Mouse (Mus musculus): ENCODE data around the gene B9d1. TPM values are rescaled to one million over a fixed set of nuclear protein-coding genes. Genes with fewer than 3 reads are reported as not detected.

The B9d1 gene
- polyA plus RNA-seq, 1 experiment from 2014 or later = 100 TPM

- H3K27me3 ChIP-seq = no peaks in the 10 kb centered on the region
- in situ Hi-C loops (cut with MboI; ENCODE audit: low pct_unique_long_range_greater_than_20kb) = no loop called here
- ATAC-seq (no peak), DNase-seq (ENCODE audit: low read depth, low spot score) (no peak)
- ChIA-PET POLR2A (no interaction called here), CTCF (no interaction called here)
- TF ChIP-seq CTCF (IDR thresholded peaks at IDR 0.05) = no peak
These were observed 15.1 kb upstream of the B9d1 start for GRCm38 (mm10) chr11:61489874-61490273.

GRCm38 (mm10) chr11:61490944-61491520 lies 13.9 kb upstream of the B9d1 start:
- CTCF ChIA-PET = interaction anchor here (1.4 kb wide), 1 partner anchor 14 kb away, joined by 5 read pairs; the partner anchor contains the start of gene B9d1
- POLR2A ChIA-PET = no interaction called here
- no peaks in the 10 kb centered on the region for H3K27me3 ChIP-seq
- ATAC-seq (no peak), DNase-seq (ENCODE audit: low read depth, low spot score) (no peak)
- in situ Hi-C loops (cut with MboI; ENCODE audit: low pct_unique_long_range_greater_than_20kb) = no loop called here
- TF ChIP-seq CTCF (IDR thresholded peaks at IDR 0.05) = no peak

GRCm38 (mm10) chr11:61492749-61493401 lies 12.1 kb upstream of the B9d1 start:
- in situ Hi-C loops (cut with MboI; ENCODE audit: low pct_unique_long_range_greater_than_20kb) = no loop called here
- ChIA-PET CTCF (interaction anchor here (0.9 to 3.2 kb wide), 3 partner anchors 12 to 75 kb away, joined by 4 to 19 read pairs (median 9); partner anchors contain the start of gene B9d1), POLR2A (interaction anchor here (0.9 kb wide), 1 partner anchor 12 kb away, joined by 3 read pairs; the partner anchor contains the start of gene B9d1)
- H3K27me3 ChIP-seq = no peaks in the 10 kb centered on the region
- no peak for ATAC-seq
- no peak for TF ChIP-seq CTCF (IDR thresholded peaks at IDR 0.05)
- no peak for DNase-seq (ENCODE audit: low read depth, low spot score)

- ChIA-PET POLR2A (interaction anchor here (0.9 to 1.0 kb wide), 2 partner anchors 11 to 58 kb away, joined by 3 read pairs; partner anchors contain the start of gene B9d1), CTCF (interaction anchor here (2.3 to 3.2 kb wide), 2 partner anchors 11 to 76 kb away, joined by 9 to 19 read pairs; partner anchors contain the start of gene B9d1)
- in situ Hi-C loops (cut with MboI; ENCODE audit: low pct_unique_long_range_greater_than_20kb) = no loop called here
- TF ChIP-seq CTCF (IDR thresholded peaks at IDR 0.05) = no peak
- ATAC-seq (peak; percentile 41), DNase-seq (ENCODE audit: low read depth, low spot score) (no peak)
- no peaks in the 10 kb centered on the region for H3K27me3 ChIP-seq
These were observed 11.3 kb upstream of the B9d1 start for GRCm38 (mm10) chr11:61493525-61494128.

- in situ Hi-C loops (cut with MboI; ENCODE audit: low pct_unique_long_range_greater_than_20kb) = no loop called here
- H3K27me3 ChIP-seq = no peaks in the 10 kb centered on the region
- DNase-seq (ENCODE audit: low read depth, low spot score) (peak; percentile 88), ATAC-seq (peak; percentile 85)
- ChIA-PET POLR2A (interaction anchor here (1.0 to 1.3 kb wide), 2 partner anchors 15 to 59 kb away, joined by 3 read pairs; no protein-coding TSS in a partner anchor), CTCF (interaction anchor here (0.6 to 3.2 kb wide), 4 partner anchors 10 to 114 kb away, joined by 3 to 19 read pairs (median 6); partner anchors contain the start of gene B9d1)
- TF ChIP-seq CTCF (IDR thresholded peaks at IDR 0.05) = no peak
These were observed 10.6 kb upstream of the B9d1 start, which contains the start of gene Mapk7 for GRCm38 (mm10) chr11:61494129-61494997. Gene Mapk7 (minus strand): TSS chr11:61494406.

- POLR2A ChIA-PET = interaction anchor here (1.3 kb wide), 1 partner anchor 16 kb away, joined by 3 read pairs; no protein-coding TSS in a partner anchor
- H3K27me3 ChIP-seq = no peaks in the 10 kb centered on the region
- TF ChIP-seq CTCF (IDR thresholded peaks at IDR 0.05) = no peak
These were observed 9.4 kb upstream of the B9d1 start for GRCm38 (mm10) chr11:61495528-61495927.

GRCm38 (mm10) chr11:61497490-61497889 lies 7.5 kb upstream of the B9d1 start:
- no peak for ATAC-seq
- DNase-seq (ENCODE audit: low read depth, low spot score) = no peak
- no peaks in the 10 kb centered on the region for H3K27me3 ChIP-seq
- TF ChIP-seq CTCF (IDR thresholded peaks at IDR 0.05) = no peak
- ChIA-PET POLR2A (no interaction called here), CTCF (interaction anchor here (1.0 kb wide), 1 partner anchor 80 kb away, joined by 5 read pairs; no protein-coding TSS in a partner anchor)
- in situ Hi-C loops (cut with MboI; ENCODE audit: low pct_unique_long_range_greater_than_20kb) = no loop called here

More at GRCm38 (mm10) chr11:61495528-61495927, 9.4 kb upstream of the B9d1 start:
- DNase-seq (ENCODE audit: low read depth, low spot score) (no peak), ATAC-seq (no peak)
- in situ Hi-C loops (cut with MboI; ENCODE audit: low pct_unique_long_range_greater_than_20kb) = no loop called here
- CTCF ChIA-PET = interaction anchor here (0.8 to 3.2 kb wide), 3 partner anchors 9 to 79 kb away, joined by 3 to 19 read pairs (median 5); partner anchors contain the start of gene B9d1

- no peak for ATAC-seq
- DNase-seq (ENCODE audit: low read depth, low spot score) = no peak
- POLR2A ChIA-PET = no interaction called here
- CTCF ChIA-PET = no interaction called here
- no peaks in the 10 kb centered on the region for H3K27me3 ChIP-seq
- in situ Hi-C loops (cut with MboI; ENCODE audit: low pct_unique_long_range_greater_than_20kb) = no loop called here
- TF ChIP-seq CTCF (IDR thresholded peaks at IDR 0.05) = no peak
These were observed 6.0 kb upstream of the B9d1 start for GRCm38 (mm10) chr11:61498736-61499504.

- TF ChIP-seq CTCF (IDR thresholded peaks at IDR 0.05) = no peak
- H3K27me3 ChIP-seq = no peaks in the 10 kb centered on the region
- ATAC-seq (no peak), DNase-seq (ENCODE audit: low read depth, low spot score) (no peak)
- POLR2A ChIA-PET = interaction anchor here (2.9 kb wide), 1 partner anchor 86 kb away, joined by 11 read pairs; no protein-coding TSS in a partner anchor
- in situ Hi-C loops (cut with MboI; ENCODE audit: low pct_unique_long_range_greater_than_20kb) = no loop called here
- CTCF ChIA-PET = interaction anchor here (0.8 to 6.8 kb wide), 15 partner anchors 9 to 141 kb away, joined by 3 to 43 read pairs (median 5); partner anchors contain the start of genes Mapk7 and Mfap4
These were observed 1.0 kb upstream of the B9d1 start for GRCm38 (mm10) chr11:61503933-61504332.
